1 mouse cellular context compared by ENCODE assay signal in genomic region chr6:113306322-113306985, GRCm38 (mm10).
TF ChIP-seq lines count a peak whose summit lies in the region.

No protein-coding gene starts in this region.

TF ChIP-seq in MEL, 35 proteins besides CTCF, POLR2A, EP300 and RAD21 (continued from another document):
- TF ChIP-seq MAX (IDR thresholded peaks at IDR 0.05; ENCODE audit: low read length) (peak; percentile 74), CHD2 (IDR thresholded peaks at IDR 0.05; ENCODE audit: low read length) (no peak; the same call in 1 of the 2 replicates), MXI1 (IDR thresholded peaks at IDR 0.05; ENCODE audit: low read depth, low read length) (no peak; the same call in 1 of the 2 replicates), GABPA (IDR thresholded peaks at IDR 0.05; ENCODE audit: low read depth, low read length) (no peak), MYC (IDR thresholded peaks at IDR 0.05; ENCODE audit: low read depth, low read length) (peak; percentile 61; the same call in 1 of the 2 replicates), ETS1 (IDR thresholded peaks at IDR 0.05; ENCODE audit: low read depth, low read length) (peak; percentile 17; the same call in 1 of the 2 replicates), ZMIZ1 (IDR thresholded peaks at IDR 0.05; ENCODE audit: low read depth, low read length) (peak; percentile 55; the same call in 1 of the 2 replicates), RCOR1 (IDR thresholded peaks at IDR 0.05; ENCODE audit: low read depth, low read length) (0 out of 2 replicates have a peak, but pooled peaks have one; percentile 9), MAZ (IDR thresholded peaks at IDR 0.05; ENCODE audit: low read depth, low read length) (peak; percentile 86), TBP (IDR thresholded peaks at IDR 0.05; ENCODE audit: low read depth, low read length) (0 out of 2 replicates have a peak, but pooled peaks have one; percentile 24), GATA1 (IDR thresholded peaks at IDR 0.05; ENCODE audit: low read depth, low read length) (no peak), TAL1 (IDR thresholded peaks at IDR 0.05; ENCODE audit: low read length) (no peak), NRF1 (IDR thresholded peaks at IDR 0.05; ENCODE audit: insufficient read depth, low read depth, low read length, poor library complexity, severe bottlenecking) (peak; percentile 43; the same call in 1 of the 2 replicates), ZNF384 (IDR thresholded peaks at IDR 0.05; ENCODE audit: low read depth, low read length) (no peak), NELFE (IDR thresholded peaks at IDR 0.05; ENCODE audit: low read depth, low read length) (no peak), ZC3H11A (IDR thresholded peaks at IDR 0.05; ENCODE audit: low read depth, low read length) (no peak)
TF ChIP-seq in MEL: peak in this region for 11.
